Mouse (Mus musculus) mature B cell (primary cell): ENCODE results near the gene Ccr9.
"Not testable (repeated sequence)": the region's sequence is repeated elsewhere in the genome, so short reads cannot be mapped to it uniquely, and the experiment has no call there.

Experiments used
- in situ Hi-C: fragments of 300-500 bp; cut with MboI; formaldehyde crosslinking; loops from 2 replicates; pipeline ENCODE4 v1.14.3; 2019

Ccr9 gene

DNA sequence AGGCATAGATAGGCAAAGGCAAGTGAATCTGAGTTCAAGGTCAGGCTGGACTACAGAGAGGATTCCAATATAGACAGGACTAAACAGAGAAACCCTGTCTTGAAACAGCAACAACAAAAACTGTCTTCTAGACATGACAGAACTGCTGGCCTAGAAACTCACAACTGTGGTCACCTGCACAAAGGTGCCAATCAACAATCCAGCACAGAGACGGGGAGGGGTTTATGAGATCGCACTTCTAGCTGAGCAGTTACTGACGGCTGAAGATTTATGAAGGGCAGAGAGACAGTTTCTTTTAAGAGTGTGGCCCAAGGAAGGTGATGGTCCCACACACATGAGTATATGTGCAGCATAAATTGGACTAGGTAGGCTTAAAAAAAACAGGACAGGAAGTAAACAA lies 38.1 kb downstream of the Ccr9 start:
- in situ Hi-C loops = no loop called here

- in situ Hi-C loops = no loop called here
These were observed 39.2 kb downstream of the Ccr9 start, which contains the start of gene Lztfl1 for GRCm38 (mm10) chr9:123717186-123718008. TSS of gene Lztfl1 (minus strand) at chr9:123717697.

GRCm38 (mm10) chr9:123722737-123723493 lies 44.7 kb downstream of the Ccr9 start:
- in situ Hi-C loops = loop anchor here (5.0 kb wide), 1 partner anchor 49 kb away; no protein-coding TSS in a partner anchor

GRCm38 (mm10) chr9:123731271-123731670 lies 53.0 kb downstream of the Ccr9 start:
- in situ Hi-C loops = no loop called here

- in situ Hi-C loops = no loop called here
These were observed 55.9 kb downstream of the Ccr9 start for GRCm38 (mm10) chr9:123734133-123734532.

DNA sequence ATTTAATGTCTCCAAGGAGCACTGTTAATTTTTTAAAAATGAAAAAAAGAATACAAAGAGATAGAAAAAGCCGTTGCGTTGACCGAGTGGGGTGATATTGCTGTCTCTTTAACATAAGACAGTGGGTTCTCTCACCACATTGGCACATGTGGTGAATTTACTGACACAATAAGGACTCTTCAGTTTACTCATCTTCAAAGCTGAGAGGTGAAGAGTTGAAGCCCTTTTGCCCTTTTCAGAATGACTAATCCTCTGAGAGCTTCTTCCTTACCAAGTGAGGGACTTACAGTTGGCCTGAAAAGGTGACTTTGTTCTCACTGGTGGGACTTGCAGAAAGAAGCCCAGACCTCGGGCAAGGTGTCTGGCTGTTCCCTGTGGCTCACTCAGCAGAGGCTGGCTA lies 62.6 kb downstream of the Ccr9 start:
- in situ Hi-C loops = no loop called here

- in situ Hi-C loops = not testable (repeated sequence)
These were observed 71.4 kb downstream of the Ccr9 start for GRCm38 (mm10) chr9:123749687-123750086.

DNA sequence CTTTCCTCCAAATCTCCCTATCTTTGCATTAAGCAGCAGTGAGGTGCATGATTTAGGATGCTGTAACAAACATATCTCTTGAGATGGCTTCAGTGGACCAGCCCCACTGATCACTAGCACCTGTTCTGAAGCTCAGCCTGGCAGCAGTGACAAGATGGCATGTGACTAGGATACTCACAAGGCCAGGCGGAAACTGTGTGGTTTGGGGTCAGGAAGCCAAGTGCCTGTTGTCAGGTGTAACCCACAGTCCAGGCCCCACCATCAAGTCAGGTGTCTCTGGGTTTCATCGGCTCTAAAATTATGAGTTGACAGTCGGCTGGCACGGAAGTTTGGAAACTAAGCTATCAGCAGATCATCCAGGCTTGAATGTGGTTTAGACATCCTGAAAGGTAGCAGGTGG lies 76.1 kb downstream of the Ccr9 start:
- in situ Hi-C loops = no loop called here

- in situ Hi-C loops = no loop called here
These were observed 78.5 kb downstream of the Ccr9 start for GRCm38 (mm10) chr9:123756752-123757151.

GRCm38 (mm10) chr9:123757326-123757725 lies 79.1 kb downstream of the Ccr9 start:
- in situ Hi-C loops = no loop called here

- in situ Hi-C loops = no loop called here
These were observed 79.9 kb downstream of the Ccr9 start for GRCm38 (mm10) chr9:123758156-123758555.

GRCm38 (mm10) chr9:123758645-123759044 lies 80.4 kb downstream of the Ccr9 start:
- in situ Hi-C loops = no loop called here

DNA sequence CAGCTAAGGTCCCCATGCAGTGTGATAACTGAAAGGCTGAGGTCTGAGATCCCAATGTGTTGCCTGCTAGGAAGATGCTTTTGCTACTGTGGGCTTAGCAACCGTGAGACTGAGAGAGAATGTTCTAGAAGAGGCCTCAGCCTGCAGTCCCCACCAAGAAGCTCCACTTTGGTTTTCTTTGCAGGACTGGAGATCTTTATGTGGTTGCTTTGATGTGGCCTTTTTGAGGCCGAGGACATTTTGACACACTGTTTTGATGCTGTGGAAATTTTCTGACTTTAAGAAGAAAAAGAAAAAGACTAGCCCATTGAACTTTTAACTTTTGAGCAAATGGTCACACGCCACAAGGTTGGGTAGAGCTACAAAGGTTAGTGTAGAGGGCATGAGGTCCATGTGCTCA lies 82.6 kb downstream of the Ccr9 start:
- in situ Hi-C loops = no loop called here

GRCm38 (mm10) chr9:123762886-123763285 lies 84.6 kb downstream of the Ccr9 start:
- in situ Hi-C loops = no loop called here

- in situ Hi-C loops = no loop called here
These were observed 85.5 kb downstream of the Ccr9 start for GRCm38 (mm10) chr9:123763771-123764170.

GRCm38 (mm10) chr9:123766996-123767395 lies 88.8 kb downstream of the Ccr9 start:
- in situ Hi-C loops = no loop called here

GRCm38 (mm10) chr9:123768443-123768842 lies 90.2 kb downstream of the Ccr9 start:
- in situ Hi-C loops = no loop called here

GRCm38 (mm10) chr9:123769532-123769931 lies 91.3 kb downstream of the Ccr9 start:
- in situ Hi-C loops = no loop called here

- in situ Hi-C loops = loop anchor here (5.0 kb wide), 1 partner anchor 51 kb away; no protein-coding TSS in a partner anchor
These were observed 95.1 kb downstream of the Ccr9 start for GRCm38 (mm10) chr9:123773299-123773698.

DNA sequence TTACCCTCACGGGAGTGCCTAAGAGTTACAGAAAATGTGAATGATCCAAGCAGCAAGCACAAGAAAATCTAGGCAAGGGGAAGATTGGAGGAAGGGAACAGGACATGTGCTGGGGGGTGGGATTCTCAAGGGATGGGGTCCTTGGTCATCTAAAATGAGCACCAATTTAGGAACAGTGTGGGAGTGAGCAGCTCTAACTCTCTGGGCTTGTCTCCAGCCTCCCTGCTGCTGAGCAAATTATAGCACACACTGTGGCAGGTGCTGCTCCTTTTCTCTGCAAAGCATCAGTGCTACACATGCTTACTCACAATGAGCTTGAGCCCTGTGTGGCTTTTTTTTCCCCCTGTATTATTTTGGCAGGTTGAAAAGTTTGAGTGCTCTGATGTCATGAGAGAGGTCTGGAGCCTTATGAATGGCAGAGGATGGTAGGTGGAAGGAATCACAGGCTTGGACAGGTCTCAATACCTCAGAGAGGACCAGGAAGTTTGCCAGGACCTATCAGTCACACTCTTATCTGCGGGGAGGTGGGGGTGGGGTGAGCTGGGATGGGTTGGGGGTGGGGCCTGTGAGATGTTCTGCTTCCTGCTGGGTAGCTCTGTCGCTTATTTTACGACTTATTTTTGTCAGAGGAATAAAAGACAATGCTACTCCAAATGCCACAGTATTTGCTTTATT lies 110.8 kb downstream of the Ccr9 start:
- in situ Hi-C loops = no loop called here

DNA sequence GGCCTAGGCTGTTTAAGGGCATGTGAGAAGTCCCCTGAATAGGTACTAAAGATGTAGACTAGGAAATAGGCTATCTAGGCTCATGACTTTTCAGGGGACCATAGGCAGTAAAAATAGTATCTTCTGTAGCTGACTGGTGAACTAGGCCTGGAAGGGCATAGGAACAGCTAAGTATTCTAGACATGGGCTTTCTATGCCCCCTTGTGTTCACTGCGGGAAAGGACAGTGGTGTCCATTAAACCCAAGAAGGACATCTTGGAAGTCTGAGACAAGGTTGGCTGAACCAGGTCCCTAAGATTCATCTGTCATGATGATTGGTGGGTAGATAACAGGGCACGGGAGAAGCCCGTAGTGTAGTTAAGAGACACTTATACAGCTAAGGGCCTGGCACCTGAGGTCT lies 117.9 kb downstream of the Ccr9 start:
- in situ Hi-C loops = no loop called here

GRCm38 (mm10) chr9:123801527-123801926 lies 123.3 kb downstream of the Ccr9 start:
- in situ Hi-C loops = no loop called here
